Mouse (Mus musculus) left cerebral cortex, adult 11 months (tissue): ENCODE data around the gene Calml4.

ENCODE experiments used
- DNase-seq: peaks from one replicate; pipeline ENCODE4 v3.0.0; 2022; ENCODE audit warnings: low spot score

The Calml4 gene

GRCm38 (mm10) chr9:62903841-62904240 is 46.0 kb downstream of the Calml4 start:
- DNase-seq: no peak

GRCm38 (mm10) chr9:62905039-62905438 is 47.2 kb downstream of the Calml4 start:
- DNase-seq: no peak

GRCm38 (mm10) chr9:62913390-62914069 is 55.6 kb downstream of the Calml4 start:
- no peak for DNase-seq

GRCm38 (mm10) chr9:62917059-62917458 is 59.2 kb downstream of the Calml4 start:
- no peak for DNase-seq

GRCm38 (mm10) chr9:62920877-62921276 is 63.0 kb downstream of the Calml4 start:
- no peak for DNase-seq

- DNase-seq: no peak
Observed at GRCm38 (mm10) chr9:62924886-62925610, 67.2 kb downstream of the Calml4 start.
